Mouse (Mus musculus): ENCODE measurements around the gene Herc3. TPM values are rescaled to one million over a fixed set of nuclear protein-coding genes. Genes with fewer than 3 reads are reported as not detected.

The Herc3 gene
- total and polyA plus RNA-seq, 3 experiments, result 1.9 to 5.7 TPM; not detected in 1

Other genes starting within 250 kb of the Herc3 start
- gene Abcg2, start 246.9 kb upstream of the Herc3 start, total RNA-seq (2012; rRNA removed), result 16.2 and 20.9 TPM in 2 replicates
- gene Abcg2, start 246.9 kb upstream of the Herc3 start, polyA plus RNA-seq (2012; ENCODE audit: insufficient read depth in 1 of 2, insufficient read length in 2 of 2, low read depth in 1 of 2, low replicate concordance in 2 of 2, missing spikeins in 1 of 2), result 10 to 100 TPM in 1 of 2 experiments, not detected in 1; 14.4 TPM
- not detected in 2 replicates for gene Nap1l5, start 75.6 kb downstream of the Herc3 start, total RNA-seq (2012; rRNA removed)
- under 1 TPM in 1 of 2 experiments, not detected in 1; 0.06 TPM for gene Nap1l5, start 75.6 kb downstream of the Herc3 start, polyA plus RNA-seq (2012; ENCODE audit: insufficient read depth in 1 of 2, insufficient read length in 2 of 2, low read depth in 1 of 2, low replicate concordance in 2 of 2, missing spikeins in 1 of 2)
- not detected in 2 replicates for gene Fam13a, start 193.1 kb downstream of the Herc3 start, total RNA-seq (2012; rRNA removed)
- not detected for gene Fam13a, start 193.1 kb downstream of the Herc3 start, polyA plus RNA-seq (2012; ENCODE audit: insufficient read depth in 1 of 2, insufficient read length in 2 of 2, low read depth in 1 of 2, low replicate concordance in 2 of 2, missing spikeins in 1 of 2)

Measured in MEL (cell line).